Mouse (Mus musculus) liver, adult 2 months (tissue): ENCODE data around the gene Psma3.

Source experiments
- CTCF ChIP-seq: fragments of 200-500 bp; IDR thresholded peaks from 2 replicates; pipeline ENCODE4 v1.5.1; 2011; ENCODE audit warnings: low read depth, low read length, control low read depth
- POLR2A ChIP-seq: fragments of 200-500 bp; IDR thresholded peaks from 2 replicates; pipeline ENCODE4 v1.6.1; 2011; ENCODE audit warnings: low read length, control low read depth; ENCODE audit not compliant: insufficient read depth; ENCODE audit errors: extremely low read depth

- TF ChIP-seq POLR2A: no peak
- TF ChIP-seq CTCF: no peak
Measured at GRCm38 (mm10) chr12:70984855-70985550, 10.6 kb downstream of the Psma3 start.
